Mouse (Mus musculus) testis, postnatal 14 days (tissue): ENCODE results near the gene Kif27.
"Not testable (repeated sequence)": the region's sequence is repeated elsewhere in the genome, so short reads cannot be mapped to it uniquely, and the experiment has no call there.

Experiments used
- DNase-seq: peaks from one replicate; pipeline ENCODE4 v3.0.0; 2021; ENCODE audit warnings: low spot score

Kif27 gene

DNA sequence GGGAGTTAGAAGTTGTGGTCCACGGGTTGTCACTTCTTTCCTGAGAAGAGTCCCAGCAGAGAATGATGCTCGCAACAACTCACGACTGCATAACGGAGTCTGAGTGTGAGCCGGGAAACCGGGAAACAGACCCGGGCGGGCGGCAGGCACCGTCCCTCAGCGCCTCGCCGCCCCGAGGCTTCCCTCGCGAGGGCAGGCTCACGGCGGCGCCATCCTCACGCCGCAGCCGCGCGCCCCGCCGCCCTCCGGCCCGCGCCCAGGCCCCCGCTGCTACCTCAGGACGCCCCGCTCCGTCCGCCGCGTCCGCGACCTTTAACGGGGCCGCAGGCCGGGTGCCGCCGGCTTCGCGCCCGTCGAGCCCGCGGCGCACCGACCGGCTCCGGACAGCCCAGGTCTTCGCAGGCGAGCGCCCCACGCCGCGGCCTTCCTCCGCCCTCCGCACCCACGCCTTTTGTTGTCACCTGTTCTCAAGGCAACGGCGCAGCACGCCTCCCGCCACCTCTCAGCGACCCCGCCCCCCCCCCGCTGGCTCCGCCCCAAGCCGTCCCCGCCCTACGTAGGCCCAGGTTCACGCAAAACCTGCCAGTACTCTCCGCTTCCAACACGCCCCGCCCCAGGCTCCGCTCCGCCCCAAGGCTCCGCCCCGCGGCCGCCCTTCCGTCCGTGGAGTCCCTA is at the start of gene Kif27:
TSS of gene Kif27 (minus strand) at position 494 of the 675 bp plus-strand sequence.
- peak; percentile 89 for DNase-seq

GRCm38 (mm10) chr13:58403243-58403642 is 44.3 kb upstream of the Kif27 start, which contains the start of gene Hnrnpk:
Gene Hnrnpk (minus strand): TSS chr13:58403343.
- not testable (repeated sequence) for DNase-seq

DNA sequence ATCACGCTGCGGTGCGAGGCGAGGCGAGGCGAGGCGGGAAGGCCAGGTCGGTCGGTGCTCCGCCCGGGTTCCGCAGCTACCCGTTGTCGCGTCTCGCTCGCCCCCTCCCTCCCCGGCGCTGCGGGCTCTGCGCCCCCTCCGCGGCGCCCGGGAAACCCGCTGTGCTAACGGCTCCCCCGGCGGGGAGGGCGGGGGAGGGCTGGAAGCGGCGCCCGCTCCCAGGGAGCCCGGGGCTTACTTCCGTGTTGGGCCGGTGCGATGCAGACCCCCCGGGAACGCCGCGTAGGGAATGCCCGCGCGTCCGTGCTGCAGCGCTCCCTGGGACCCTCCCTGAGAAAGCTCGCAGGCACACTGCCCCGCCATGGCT is 43.8 kb upstream of the Kif27 start:
- no peak for DNase-seq

DNA sequence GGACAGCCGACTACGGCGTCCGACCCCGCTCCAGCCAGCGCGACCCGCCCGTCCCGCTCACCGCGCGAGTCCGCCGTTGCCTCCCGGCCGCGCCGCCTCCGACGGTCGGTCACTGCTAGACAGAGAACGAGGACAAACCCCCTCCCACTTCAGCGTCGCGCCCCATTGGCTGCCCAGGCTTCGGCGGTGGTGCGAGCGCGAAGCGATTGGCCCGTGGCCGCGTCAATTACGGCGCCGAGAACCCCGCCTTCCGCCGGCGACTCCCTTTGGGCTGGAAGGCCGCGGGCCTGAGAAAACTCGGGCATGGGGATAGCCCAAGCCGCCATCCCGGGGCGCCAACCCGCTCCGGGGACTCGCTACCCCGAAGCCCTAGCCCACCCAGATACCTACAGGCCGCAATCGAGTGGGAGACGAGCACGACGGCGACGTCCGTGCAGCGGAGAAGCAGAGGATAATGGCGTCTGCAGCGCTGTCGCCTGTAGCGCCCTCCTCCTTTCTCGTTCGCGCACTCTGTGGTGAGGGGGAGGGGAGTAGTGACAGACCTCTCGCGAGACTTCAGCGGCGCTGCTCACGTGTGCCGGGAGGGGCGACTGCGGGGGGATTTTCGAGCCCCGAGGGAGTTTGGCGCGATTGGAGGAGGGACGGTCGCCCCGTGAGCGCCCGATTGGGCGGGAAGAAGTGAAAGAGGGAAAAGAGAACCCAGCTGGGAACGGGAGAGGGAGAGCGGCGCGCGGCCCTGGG is 43.3 kb upstream of the Kif27 start, which contains the start of gene Rmi1:
TSS of gene Rmi1 (plus strand) at position 246 of the 741 bp plus-strand sequence.
- peak; percentile 98 for DNase-seq

GRCm38 (mm10) chr13:58401135-58402002 is 42.4 kb upstream of the Kif27 start:
- peak; percentile 83 for DNase-seq

DNA sequence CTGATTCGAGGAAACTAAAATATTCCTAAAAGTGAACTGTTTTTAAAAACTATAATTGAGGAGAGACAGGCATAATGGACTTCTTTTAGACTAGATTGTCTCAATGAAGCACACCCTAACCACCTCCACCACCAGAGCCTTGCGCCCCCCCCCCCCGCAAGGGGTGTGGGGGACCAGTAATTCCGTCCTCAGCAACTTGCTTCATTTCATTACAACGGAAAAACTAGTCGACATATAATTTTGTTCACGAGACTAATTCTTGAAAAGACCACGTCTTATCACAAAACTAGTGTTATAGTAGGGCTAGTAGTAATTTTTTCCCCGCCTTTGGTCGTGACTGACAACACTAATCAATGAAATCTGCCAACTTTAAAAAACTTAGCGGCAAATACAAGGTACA is 41.7 kb upstream of the Kif27 start:
- no peak for DNase-seq

DNA sequence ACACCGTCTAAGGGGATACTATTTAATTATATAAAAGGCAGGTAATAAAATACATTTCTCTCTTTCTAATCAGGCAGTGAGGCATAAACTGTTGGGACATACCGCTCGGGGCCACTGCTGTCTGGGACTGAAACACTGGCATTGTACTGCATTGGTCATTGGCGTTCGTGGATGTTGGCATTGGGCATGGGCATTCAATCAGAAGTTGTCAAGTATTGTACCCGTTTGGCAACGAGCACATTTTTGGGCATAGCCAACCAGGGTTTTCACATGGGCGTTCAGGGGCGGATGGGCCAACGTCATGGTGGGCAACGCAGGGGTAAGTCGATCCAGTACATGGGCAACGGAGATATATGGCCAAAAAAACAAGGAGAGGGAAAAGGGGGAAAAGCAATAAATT is 38.7 kb upstream of the Kif27 start:
- DNase-seq: no peak

DNA sequence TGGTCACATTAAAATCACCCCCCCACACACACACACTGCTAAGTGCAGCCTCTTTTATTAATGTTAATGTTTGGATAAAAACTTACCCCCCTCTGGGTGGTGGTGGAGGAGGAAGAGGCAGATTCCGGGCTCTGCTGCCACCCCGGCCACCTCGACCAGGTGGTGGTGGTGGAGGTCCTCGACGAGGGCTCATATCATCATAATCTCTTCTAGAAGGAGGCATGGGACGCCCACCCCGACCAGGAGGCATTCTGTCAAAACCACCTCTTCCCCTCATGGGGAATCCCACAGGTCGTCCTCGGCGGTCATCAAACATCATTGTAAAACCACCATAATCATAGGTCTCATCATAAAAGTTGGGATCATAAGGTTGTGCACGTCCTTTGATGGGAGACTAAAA is 35.5 kb upstream of the Kif27 start:
- not testable (repeated sequence) for DNase-seq

DNA sequence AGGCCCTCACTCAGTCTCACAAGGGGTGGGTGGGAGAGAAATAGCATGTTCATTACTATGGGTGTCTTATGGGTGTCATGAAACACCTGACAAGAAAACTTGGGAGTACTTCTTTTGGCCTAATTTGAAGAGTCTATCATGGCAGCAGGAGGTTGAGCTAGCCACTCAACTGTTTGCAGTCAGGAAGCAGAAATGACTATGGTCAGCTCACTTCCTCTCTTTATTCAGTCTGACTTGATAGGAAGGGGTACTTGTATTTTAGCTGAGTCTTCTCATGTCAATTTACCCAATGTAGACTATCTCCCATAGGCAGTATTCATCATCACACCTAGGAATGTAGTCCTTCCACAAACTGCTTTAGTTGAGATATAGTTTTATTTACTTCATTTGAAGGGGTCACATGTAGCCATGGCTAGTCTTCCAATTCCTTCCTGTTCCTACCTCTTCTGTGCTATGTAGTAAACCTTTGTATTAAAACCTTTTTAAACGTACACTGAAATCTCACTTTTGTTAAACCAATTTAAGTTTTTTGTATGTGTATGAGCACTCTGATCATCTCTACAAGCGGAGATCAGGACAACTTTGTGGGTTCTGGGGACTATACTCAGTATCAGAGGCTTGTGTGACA is 30.5 kb upstream of the Kif27 start:
- no peak for DNase-seq

- no peak for DNase-seq
Measured at GRCm38 (mm10) chr13:58388379-58388778, 29.5 kb upstream of the Kif27 start.

DNA sequence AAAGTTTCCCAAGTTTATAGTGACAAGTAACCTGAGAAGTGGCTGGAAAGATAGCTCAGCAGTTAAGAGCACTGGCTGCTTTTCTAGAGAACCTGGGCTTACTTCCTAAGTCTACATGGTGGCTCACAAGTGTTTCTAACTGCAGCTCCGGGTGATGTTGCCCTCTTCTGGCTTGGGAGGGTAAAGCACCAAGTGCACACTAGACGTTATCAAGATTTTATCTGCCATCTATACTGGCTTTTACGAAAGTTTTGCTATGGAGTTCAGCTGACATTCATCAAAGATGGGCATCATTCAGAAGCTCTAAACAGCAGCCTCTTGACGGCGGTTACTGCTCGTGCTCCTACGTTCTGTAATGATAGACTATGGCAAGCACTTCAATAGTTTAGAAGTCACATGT is 29.0 kb upstream of the Kif27 start:
- peak; percentile 36 for DNase-seq

DNA sequence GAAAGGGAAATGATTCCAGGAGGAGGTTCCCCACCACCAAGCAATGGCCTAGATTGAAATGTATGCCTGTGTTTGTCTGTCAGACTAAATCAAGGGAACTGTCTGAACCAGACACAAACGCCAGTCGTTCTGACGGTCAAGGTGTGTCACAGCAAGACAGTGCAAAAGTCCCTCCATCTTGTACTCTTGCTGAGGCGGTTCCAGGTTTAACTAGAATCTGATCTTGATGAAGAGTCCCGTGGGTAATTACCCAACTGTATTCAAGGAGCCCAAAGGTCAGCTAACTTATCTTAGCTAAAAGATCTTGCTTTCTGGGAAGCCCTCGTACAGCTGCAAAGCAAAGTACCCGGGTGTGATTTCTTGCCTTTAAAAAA is 26.6 kb upstream of the Kif27 start:
- no peak for DNase-seq

- peak; percentile 80 for DNase-seq
Measured at GRCm38 (mm10) chr13:58384779-58385546, 26.0 kb upstream of the Kif27 start, which contains the start of gene 2210016F16Rik. Gene 2210016F16Rik (minus strand): TSS chr13:58385225.

DNA sequence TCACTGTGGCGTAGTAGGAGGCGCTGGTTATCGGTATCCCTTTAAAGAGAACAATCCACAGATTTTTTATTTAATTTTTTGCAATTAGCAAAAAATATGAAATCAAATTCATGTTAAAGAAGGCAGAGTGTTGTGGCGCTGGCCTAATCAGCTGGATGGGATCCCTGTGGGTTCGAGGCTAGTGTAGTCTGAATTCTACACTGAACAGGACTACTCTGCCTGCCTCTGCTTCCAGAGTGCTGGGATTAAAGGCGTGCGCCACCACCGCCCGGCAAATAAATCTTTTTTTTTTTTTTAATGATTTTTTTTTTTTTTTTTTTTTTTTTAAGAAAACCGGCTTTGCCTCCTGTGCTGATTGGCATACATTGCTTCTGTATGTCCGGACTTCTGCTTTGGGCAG is 25.4 kb upstream of the Kif27 start:
- no peak for DNase-seq

GRCm38 (mm10) chr13:58373153-58373470 is 14.2 kb upstream of the Kif27 start:
- DNase-seq: no peak

- no peak for DNase-seq
Measured at GRCm38 (mm10) chr13:58372278-58373152, 13.6 kb upstream of the Kif27 start.

DNA sequence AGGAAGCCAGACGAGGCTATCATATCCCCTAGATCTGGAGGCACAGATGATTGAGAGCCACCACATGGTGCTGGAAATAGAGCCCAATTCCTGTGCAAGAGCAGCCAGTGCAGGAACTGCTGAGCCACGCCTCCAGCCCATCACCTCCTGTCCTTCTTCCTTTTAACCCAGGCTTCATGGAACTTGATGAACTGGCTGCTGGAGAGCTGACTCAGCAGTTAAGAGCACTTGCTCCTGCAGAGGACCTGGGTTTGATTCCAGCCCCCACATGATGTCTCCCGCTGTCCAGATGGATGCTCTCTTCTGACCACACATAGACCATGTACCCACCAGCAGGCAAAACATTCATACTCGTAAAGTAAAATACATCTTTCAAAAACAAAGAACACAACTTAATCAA is 9.9 kb upstream of the Kif27 start:
- DNase-seq: no peak

GRCm38 (mm10) chr13:58367641-58368040 is 8.7 kb upstream of the Kif27 start:
- no peak for DNase-seq

DNA sequence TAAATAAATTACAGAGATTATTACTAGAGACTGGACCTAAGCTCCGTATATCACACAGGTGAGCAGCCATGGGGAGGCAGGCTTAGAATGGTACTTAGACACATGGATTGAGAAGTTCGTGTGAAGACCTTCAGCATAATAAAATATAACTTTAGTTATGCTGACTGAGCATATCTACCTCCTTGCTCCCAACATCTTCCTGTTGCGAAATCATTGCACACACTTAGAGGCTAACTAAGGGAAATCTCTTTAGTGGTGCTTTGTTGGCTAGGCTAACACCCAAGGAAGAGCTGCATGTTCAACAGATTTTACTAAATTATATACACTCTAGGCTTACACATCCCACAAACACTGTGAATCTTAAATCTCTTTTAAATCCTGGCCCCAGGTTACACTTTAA is 7.5 kb upstream of the Kif27 start:
- no peak for DNase-seq

DNA sequence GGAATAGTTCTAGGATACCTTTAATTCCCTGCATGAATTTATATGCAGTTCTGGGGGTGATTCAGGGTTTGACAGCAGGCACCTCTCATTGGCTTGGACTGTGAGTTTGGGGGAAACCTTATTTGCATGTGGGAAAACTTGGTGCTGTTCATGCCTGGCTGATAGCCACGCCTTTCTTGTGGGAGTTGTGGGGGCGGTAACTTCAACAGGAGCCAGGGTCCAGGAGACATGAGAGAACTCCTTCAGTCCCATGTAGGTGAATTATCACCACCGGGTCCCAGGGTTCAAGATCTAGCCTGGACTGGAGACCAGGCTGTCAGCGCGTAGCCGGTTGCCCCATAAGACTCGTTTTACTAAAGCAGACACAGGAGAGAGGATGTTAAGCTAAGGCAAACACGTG is 6.3 kb upstream of the Kif27 start:
- DNase-seq: not testable (repeated sequence)
